Mouse (Mus musculus) hindbrain, postnatal 0 days (tissue): ENCODE results near the gene Sfxn1. TPM values are rescaled to one million over a fixed set of nuclear protein-coding genes. Genes with fewer than 3 reads are reported as not detected.
A peak's percentile ranks its signal among the peaks of the same experiment; 100 is the strongest.

Experiments
- ATAC-seq: fragments of 200-750 bp; cut with Nextera tagmentation; 2 replicates; pipeline ENCODE4 v1.8.0; 2017; ENCODE audit warnings: mild to moderate bottlenecking, moderate TSS enrichment, moderate library complexity
- DNase-seq: peaks from one replicate; pipeline ENCODE4 v3.0.0-alpha.2; 2015; ENCODE audit warnings: low spot score
- H3K27ac ChIP-seq: fragments of 300-500 bp; sonication (generic); 2 replicates; pipeline ENCODE4 v1.5.1; 2014; ENCODE audit warnings: mild to moderate bottlenecking
- H3K27me3 ChIP-seq: fragments of 300-500 bp; sonication (generic); 2 replicates; pipeline ENCODE4 v1.6.1; 2014; ENCODE audit warnings: low read length, mixed read lengths; ENCODE audit not compliant: insufficient read depth
- H3K36me3 ChIP-seq: fragments of 300-500 bp; sonication (generic); 2 replicates; pipeline ENCODE4 v1.6.1; 2014; ENCODE audit warnings: low read length, mixed read lengths; ENCODE audit not compliant: insufficient read depth
- H3K4me1 ChIP-seq: fragments of 300-500 bp; sonication (generic); 2 replicates; pipeline ENCODE4 v1.6.1; 2014; ENCODE audit warnings: antibody characterized with exemption, low read length, mixed read lengths; ENCODE audit not compliant: insufficient read depth
- H3K4me2 ChIP-seq: fragments of 300-500 bp; sonication (generic); 2 replicates; pipeline ENCODE4 v1.6.1; 2014; ENCODE audit warnings: low read depth, mild to moderate bottlenecking, low read length, moderate library complexity, mixed read lengths
- H3K4me3 ChIP-seq: fragments of 300-500 bp; sonication (generic); 2 replicates; pipeline ENCODE4 v1.5.1; 2014; ENCODE audit warnings: low read length
- H3K9ac ChIP-seq: fragments of 300-500 bp; sonication (generic); replicated peaks from 2 replicates; pipeline ENCODE4 v1.6.1; 2014; ENCODE audit warnings: mild to moderate bottlenecking, low read length, moderate library complexity, mixed read lengths
- H3K9me3 ChIP-seq: fragments of 300-500 bp; sonication (generic); 2 replicates; pipeline ENCODE4 v1.6.1; 2016; ENCODE audit warnings: low read length, mixed read lengths
- CTCF ChIP-seq: IDR thresholded peaks from 2 replicates; pipeline ENCODE4 v1.5.1; 2016; ENCODE audit warnings: antibody characterized with exemption, control low read depth, low read depth
- WGBS: fragments of 180-500 bp; shearing (Covaris S2); extraction: QIAGEN DNeasy Blood & Tissue Kit; methylation state at CpG from one replicate; pipeline ENCODE4 v1.1.7; 2014; 5-methylcytosine and 5-hydroxymethylcytosine counted together
- polyA plus RNA-seq: library from polyadenylated mRNA; unstranded; fragments of >200 nt; fragmentation: Nextera tagmentation; extraction: Ambion mirVana; gene quantifications from 2 replicates; pipeline ENCODE4 v1.2.1, GENCODE M21; 2015
- total RNA-seq: library from RNA; depleted of rRNA; stranded (reverse); fragments of >200 nt; gene quantifications from 2 replicates; pipeline ENCODE4 v1.2.3, GENCODE M21; 2014

Gene Sfxn1
- total and polyA plus RNA-seq, 2 experiments from 2014 or later, result 73.7 to 102 TPM

- Histone ChIP-seq H3K27me3 (no peaks in the 10 kb centered on the region), H3K4me2 (no peak overlapping the region), H3K4me1 (0 out of 2 replicates have a peak, but pooled peaks cover 3% of the 10 kb centered on the region), H3K36me3 (peaks cover 31% of the 10 kb centered on the region), H3K4me3 (no peak overlapping the region), H3K27ac (no peak overlapping the region), H3K9me3 (no peaks in the 10 kb centered on the region), H3K9ac (no peak overlapping the region)
- TF ChIP-seq CTCF, result no peak
- DNase-seq (no peak), ATAC-seq (no peak)
- WGBS, result 91% methylated on average over 6 of the region's 6 CpGs
Observed at GRCm38 (mm10) chr13:54097797-54098196, 26.1 kb downstream of the Sfxn1 start.

GRCm38 (mm10) chr13:54101031-54101820 is 29.6 kb downstream of the Sfxn1 start:
- no peak overlapping the region for H3K4me2 ChIP-seq
- DNase-seq (no peak), ATAC-seq (no peak)
- no peak overlapping the region for H3K9ac ChIP-seq
- no peaks in the 10 kb centered on the region for H3K4me1 ChIP-seq
- peaks cover 26% of the 10 kb centered on the region for H3K36me3 ChIP-seq
- no peak overlapping the region for H3K4me3 ChIP-seq
- no peak for TF ChIP-seq CTCF
- 92% methylated on average over 15 of the region's 15 CpGs for WGBS
- H3K27ac ChIP-seq, result no peak overlapping the region
- H3K27me3 ChIP-seq, result no peaks in the 10 kb centered on the region
- no peaks in the 10 kb centered on the region for H3K9me3 ChIP-seq

- Histone ChIP-seq H3K36me3 (peaks cover 25% of the 10 kb centered on the region), H3K4me1 (no peaks in the 10 kb centered on the region), H3K4me2 (no peak overlapping the region), H3K9me3 (no peaks in the 10 kb centered on the region), H3K9ac (no peak overlapping the region), H3K27me3 (no peaks in the 10 kb centered on the region), H3K27ac (no peak overlapping the region), H3K4me3 (no peak overlapping the region)
- no peak for ATAC-seq
- DNase-seq, result no peak
- 94% methylated on average over 3 of the region's 3 CpGs for WGBS
- no peak for TF ChIP-seq CTCF
Observed at GRCm38 (mm10) chr13:54102061-54102460, 30.4 kb downstream of the Sfxn1 start.

- H3K9ac ChIP-seq, result no peak overlapping the region
- H3K9me3 ChIP-seq, result no peaks in the 10 kb centered on the region
- no peaks in the 10 kb centered on the region for H3K27me3 ChIP-seq
- H3K27ac ChIP-seq, result no peak overlapping the region
- ATAC-seq (no peak), DNase-seq (no peak)
- H3K4me3 ChIP-seq, result no peak overlapping the region
- H3K4me2 ChIP-seq, result no peak overlapping the region
- 84% methylated on average over 3 of the region's 3 CpGs for WGBS
- TF ChIP-seq CTCF, result no peak
- no peaks in the 10 kb centered on the region for H3K4me1 ChIP-seq
- peaks cover 20% of the 10 kb centered on the region for H3K36me3 ChIP-seq
Observed at GRCm38 (mm10) chr13:54103271-54103670, 31.6 kb downstream of the Sfxn1 start.

GRCm38 (mm10) chr13:54103866-54104265 is 32.2 kb downstream of the Sfxn1 start:
- peaks cover 18% of the 10 kb centered on the region for H3K36me3 ChIP-seq
- WGBS, result 93% methylated on average over 10 of the region's 10 CpGs
- H3K4me2 ChIP-seq, result no peak overlapping the region
- no peak overlapping the region for H3K4me3 ChIP-seq
- no peaks in the 10 kb centered on the region for H3K27me3 ChIP-seq
- no peak for TF ChIP-seq CTCF
- no peak overlapping the region for H3K27ac ChIP-seq
- H3K4me1 ChIP-seq, result no peaks in the 10 kb centered on the region
- H3K9ac ChIP-seq, result no peak overlapping the region
- no peak for DNase-seq
- H3K9me3 ChIP-seq, result no peaks in the 10 kb centered on the region
- no peak for ATAC-seq

GRCm38 (mm10) chr13:54113819-54114550 is 42.3 kb downstream of the Sfxn1 start:
- Histone ChIP-seq H3K36me3 (no peaks in the 10 kb centered on the region), H3K27me3 (no peaks in the 10 kb centered on the region), H3K4me3 (no peak overlapping the region), H3K9ac (no peak overlapping the region), H3K4me1 (no peaks in the 10 kb centered on the region), H3K9me3 (no peaks in the 10 kb centered on the region), H3K4me2 (no peak overlapping the region), H3K27ac (no peak overlapping the region)
- whole genome bisulfite sequencing, result 50% methylated on average over 11 of the region's 11 CpGs
- DNase-seq (peak; percentile 91), ATAC-seq (peak; percentile 83)
- peak; percentile 99 for TF ChIP-seq CTCF
